Mouse (Mus musculus): ENCODE results near the gene Eprs.

DNA sequence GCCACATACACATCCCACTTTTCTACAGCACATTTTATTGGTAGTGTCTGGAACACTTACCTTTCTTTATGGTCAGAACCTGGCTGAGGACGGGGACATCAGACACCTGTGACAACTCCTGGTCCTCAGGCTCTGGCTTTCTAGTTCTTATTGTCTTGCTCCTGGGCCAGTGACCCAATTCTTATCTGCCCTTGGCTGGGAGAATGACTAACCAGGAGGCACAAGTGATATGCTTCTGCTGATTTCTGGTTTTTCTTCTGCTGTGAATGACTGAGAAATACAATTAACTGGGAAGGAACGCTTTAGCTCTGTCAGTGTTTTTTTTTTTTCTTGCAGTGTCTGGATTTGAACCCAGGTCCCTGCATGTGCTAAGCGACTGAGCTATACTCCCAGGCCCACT is 88.7 kb downstream of the Eprs start:
- TF ChIP-seq CTCF (IDR thresholded peaks at IDR 0.05; ENCODE audit: extremely low read depth, insufficient read depth, insufficient read length, insufficient replicate concordance), result no peak
- no peak for TF ChIP-seq POLR2A (IDR thresholded peaks at IDR 0.05; ENCODE audit: low read depth, low read length)

Measured in spleen, adult 2 months (tissue).